Mouse (Mus musculus) embryonic facial prominence, embryonic 11.5 days (tissue): ENCODE results near the gene Tyrobp. TPM values are rescaled to one million over a fixed set of nuclear protein-coding genes. Genes with fewer than 3 reads are reported as not detected.

Experiments used
- ATAC-seq: fragments of 200-750 bp; cut with Nextera tagmentation; replicated peaks from 2 replicates; pipeline ENCODE4 v1.8.0; 2017; ENCODE audit warnings: low read depth; ENCODE audit not compliant: insufficient number of reproducible peaks, low FRiP score, low TSS enrichment
- DNase-seq: peaks from one replicate; pipeline ENCODE4 v3.0.0-alpha.2; 2015; ENCODE audit warnings: low spot score
- H3K27ac ChIP-seq: fragments of 300-500 bp; sonication (generic); replicated peaks from 2 replicates; pipeline ENCODE4 v1.5.1; 2014; ENCODE audit warnings: mild to moderate bottlenecking, low read depth, low read length, control low read depth
- H3K27me3 ChIP-seq: fragments of 300-500 bp; sonication (generic); 2 replicates; pipeline ENCODE4 v1.6.1; 2014; ENCODE audit warnings: mild to moderate bottlenecking, low read length, moderate library complexity, mixed read lengths; ENCODE audit not compliant: control insufficient read depth, insufficient read depth
- H3K36me3 ChIP-seq: fragments of 300-500 bp; sonication (generic); replicated peaks from 2 replicates; pipeline ENCODE4 v1.6.1; 2014; ENCODE audit warnings: low read depth, mild to moderate bottlenecking, low read length, moderate library complexity, mixed read lengths; ENCODE audit not compliant: control insufficient read depth, insufficient read depth
- H3K4me1 ChIP-seq: fragments of 300-500 bp; sonication (generic); 2 replicates; pipeline ENCODE4 v1.6.1; 2014; ENCODE audit warnings: low read length, mixed read lengths; ENCODE audit not compliant: control insufficient read depth, insufficient read depth
- H3K4me2 ChIP-seq: fragments of 300-500 bp; sonication (generic); 2 replicates; pipeline ENCODE4 v1.6.1; 2014; ENCODE audit warnings: low read depth, mild to moderate bottlenecking, control low read depth, low read length, moderate library complexity
- H3K4me3 ChIP-seq: fragments of 300-500 bp; sonication (generic); 2 replicates; pipeline ENCODE4 v1.5.1; 2014; ENCODE audit warnings: low read depth, low read length, control low read depth
- H3K9ac ChIP-seq: fragments of 300-500 bp; sonication (generic); replicated peaks from 2 replicates; pipeline ENCODE4 v1.6.1; 2014; ENCODE audit warnings: mild to moderate bottlenecking, control low read depth, low read length
- H3K9me3 ChIP-seq: fragments of 300-500 bp; sonication (generic); replicated peaks from 2 replicates; pipeline ENCODE4 v1.6.1; 2016; ENCODE audit warnings: mild to moderate bottlenecking, low read length, inconsistent platforms, mixed read lengths; ENCODE audit not compliant: control insufficient read depth
- WGBS: fragments of 180-500 bp; shearing (Covaris S2); extraction: QIAGEN DNeasy Blood & Tissue Kit; methylation state at CpG from one replicate; pipeline ENCODE4 v1.1.7; 2014; 5-methylcytosine and 5-hydroxymethylcytosine counted together
- polyA plus RNA-seq: library from polyadenylated mRNA; unstranded; fragments of >200 nt; fragmentation: Nextera tagmentation; extraction: Ambion mirVana; gene quantifications from 2 replicates; pipeline ENCODE4 v1.2.1, GENCODE M21; 2014

Tyrobp gene
- polyA plus RNA-seq, 1 experiment from 2014 or later, result 17.9 TPM

DNA sequence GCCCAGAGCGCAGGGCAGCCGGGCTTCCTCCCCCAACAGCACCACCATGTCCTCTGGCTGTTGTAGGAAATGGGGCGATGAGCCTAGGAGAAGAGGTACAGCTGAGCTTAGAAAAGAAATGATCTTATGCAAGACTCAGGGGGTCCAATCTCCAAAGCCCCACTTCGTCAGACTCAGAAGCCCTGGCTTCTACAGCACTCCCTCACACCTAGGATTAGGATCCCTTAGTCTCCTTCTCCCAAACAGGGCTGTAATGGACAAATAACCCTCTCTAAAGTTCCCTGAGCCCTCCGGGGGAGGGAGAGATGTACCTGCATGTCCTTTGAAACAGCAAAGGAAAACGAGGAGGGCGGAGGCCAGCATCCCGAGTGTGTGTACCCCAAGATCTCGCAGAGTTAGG, 42.9 kb downstream of the Tyrobp start:
- Histone ChIP-seq H3K4me3 (no peak overlapping the region), H3K9ac (no peak overlapping the region), H3K4me1 (no peaks in the 10 kb centered on the region; the same call in 1 of the 2 replicates), H3K4me2 (no peak overlapping the region), H3K9me3 (no peaks in the 10 kb centered on the region), H3K36me3 (no peaks in the 10 kb centered on the region), H3K27ac (no peak overlapping the region), H3K27me3 (peaks cover 86% of the 10 kb centered on the region)
- ATAC-seq, result no peak
- WGBS, result 3% methylated on average over 9 of the region's 9 CpGs
- no peak for DNase-seq

DNA sequence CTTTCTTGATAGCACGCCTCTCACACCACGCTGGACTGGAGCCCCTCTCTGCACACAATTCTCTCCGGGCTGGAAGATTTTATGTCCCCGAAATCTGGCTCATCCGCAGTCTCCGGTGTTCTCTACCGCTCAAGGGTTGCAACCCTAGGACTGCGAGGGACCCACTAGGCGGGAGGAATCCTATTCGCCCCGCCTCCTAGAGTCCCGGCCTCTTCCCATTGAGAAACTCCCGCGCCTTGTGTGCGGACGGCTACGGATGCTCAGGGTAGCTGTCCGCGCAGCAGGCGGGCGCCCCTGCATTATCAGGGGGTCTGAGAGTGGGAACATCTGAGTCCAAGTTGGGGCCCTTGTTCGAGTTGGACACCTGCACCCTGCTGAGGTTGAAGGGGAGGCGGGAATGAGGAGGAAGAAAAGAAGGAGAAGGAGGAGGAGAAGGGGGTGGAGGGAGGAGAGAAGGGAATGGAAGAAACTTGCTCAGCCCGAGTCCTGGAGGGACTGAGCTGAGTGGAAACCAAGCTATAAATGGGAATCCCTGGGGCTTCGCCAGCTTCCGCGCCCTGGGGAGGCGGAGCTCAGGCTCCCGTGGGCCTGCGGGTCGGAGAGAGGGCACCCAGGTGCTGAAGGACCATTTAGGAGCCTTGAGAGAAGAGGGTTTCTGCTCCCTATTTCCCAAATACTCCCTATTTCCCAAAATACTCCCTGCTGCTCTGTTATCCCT, 43.5 kb downstream of the Tyrobp start:
- peak overlapping the region; percentile 28 for H3K4me2 ChIP-seq
- H3K4me3 ChIP-seq, result no peak overlapping the region
- H3K36me3 ChIP-seq, result no peaks in the 10 kb centered on the region
- peaks cover 86% of the 10 kb centered on the region for H3K27me3 ChIP-seq
- no peaks in the 10 kb centered on the region for H3K9me3 ChIP-seq
- ATAC-seq, result no peak
- 1% methylated on average over 31 of the region's 31 CpGs for WGBS
- no peaks in the 10 kb centered on the region; the same call in 1 of the 2 replicates for H3K4me1 ChIP-seq
- no peak overlapping the region for H3K9ac ChIP-seq
- no peak overlapping the region for H3K27ac ChIP-seq
- no peak for DNase-seq

DNA sequence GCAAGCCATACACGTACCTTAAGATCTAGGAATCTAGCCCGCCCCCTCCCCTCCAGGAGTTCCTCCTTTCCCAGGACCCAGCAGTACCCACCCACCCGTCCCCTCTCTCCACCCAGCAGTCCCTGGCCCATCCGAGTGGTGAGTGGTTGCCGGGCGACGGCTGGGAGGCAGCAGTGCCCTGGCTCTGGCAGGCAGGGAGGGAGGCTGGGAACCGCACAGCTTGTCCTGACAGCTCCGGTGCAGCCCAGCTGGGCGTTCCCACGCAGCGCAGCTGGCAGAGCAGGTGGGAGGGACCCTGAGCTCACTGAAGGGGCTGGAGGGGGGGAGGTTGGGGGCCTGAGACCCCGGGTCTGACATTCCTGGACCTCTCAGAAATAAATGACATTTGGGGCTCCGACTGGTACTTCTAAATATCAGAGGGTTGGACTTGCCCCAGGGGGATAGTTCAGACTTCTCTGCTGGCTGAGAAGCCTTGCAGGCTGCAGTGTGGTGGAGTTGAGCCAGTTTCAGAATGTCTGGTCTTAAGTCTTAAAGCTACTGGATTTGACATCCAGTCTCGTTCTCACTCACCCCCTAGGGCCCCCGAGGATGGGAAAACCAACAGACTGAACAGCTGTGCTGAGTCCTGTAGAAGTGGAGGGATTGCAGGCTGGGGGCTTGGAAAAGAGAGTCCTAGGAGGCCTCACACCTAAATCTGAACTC, 44.2 kb downstream of the Tyrobp start, which contains the start of the genes Kirrel2 and Nphs1:
Gene Kirrel2 (minus strand): TSS at position 62 of the 702 bp plus-strand sequence.
Gene Nphs1 (plus strand): TSS at position 687 of the 702 bp plus-strand sequence.
- H3K4me2 ChIP-seq, result peak within 1 kb of the TSS; percentile 28
- no peaks in the 10 kb centered on the region for H3K9me3 ChIP-seq
- no peak within 1 kb of the TSS for H3K27ac ChIP-seq
- H3K9ac ChIP-seq, result no peak within 1 kb of the TSS
- peak; percentile 40 for DNase-seq
- peaks cover 87% of the 10 kb centered on the region for H3K27me3 ChIP-seq
- H3K36me3 ChIP-seq, result no peaks in the 10 kb centered on the region
- WGBS, result 4% methylated on average over 16 of the region's 16 CpGs
- H3K4me3 ChIP-seq, result no peak within 1 kb of the TSS
- no peaks in the 10 kb centered on the region; the same call in 1 of the 2 replicates for H3K4me1 ChIP-seq
- peak; percentile 83 for ATAC-seq

DNA sequence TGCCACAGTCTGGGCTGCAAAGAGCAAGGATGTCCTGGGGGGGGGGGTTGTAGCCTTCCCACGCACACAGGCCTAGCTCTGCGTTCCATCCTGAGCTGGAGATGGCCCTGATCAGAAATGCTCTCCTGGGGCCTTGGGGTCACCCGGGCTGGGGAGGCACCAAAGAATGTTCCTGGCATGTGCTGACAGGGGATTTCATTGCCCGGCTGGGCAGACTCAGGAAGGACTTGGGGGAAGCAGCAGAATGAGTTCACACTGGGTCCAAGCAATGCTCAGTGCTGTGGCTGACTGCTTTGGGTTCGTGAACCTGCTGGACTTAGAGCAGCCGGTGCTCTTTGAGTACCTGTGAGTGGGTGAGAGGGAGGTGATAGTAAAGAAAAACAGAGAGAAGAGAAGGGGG, 45.9 kb downstream of the Tyrobp start:
- no peak overlapping the region for H3K4me2 ChIP-seq
- H3K27me3 ChIP-seq, result peaks cover 80% of the 10 kb centered on the region
- no peaks in the 10 kb centered on the region for H3K36me3 ChIP-seq
- 27% methylated on average over 6 of the region's 6 CpGs for WGBS
- DNase-seq, result no peak
- H3K9me3 ChIP-seq, result no peaks in the 10 kb centered on the region
- H3K4me1 ChIP-seq, result no peaks in the 10 kb centered on the region; the same call in 1 of the 2 replicates
- no peak for ATAC-seq
- H3K4me3 ChIP-seq, result no peak overlapping the region
- H3K9ac ChIP-seq, result no peak overlapping the region
- no peak overlapping the region for H3K27ac ChIP-seq

DNA sequence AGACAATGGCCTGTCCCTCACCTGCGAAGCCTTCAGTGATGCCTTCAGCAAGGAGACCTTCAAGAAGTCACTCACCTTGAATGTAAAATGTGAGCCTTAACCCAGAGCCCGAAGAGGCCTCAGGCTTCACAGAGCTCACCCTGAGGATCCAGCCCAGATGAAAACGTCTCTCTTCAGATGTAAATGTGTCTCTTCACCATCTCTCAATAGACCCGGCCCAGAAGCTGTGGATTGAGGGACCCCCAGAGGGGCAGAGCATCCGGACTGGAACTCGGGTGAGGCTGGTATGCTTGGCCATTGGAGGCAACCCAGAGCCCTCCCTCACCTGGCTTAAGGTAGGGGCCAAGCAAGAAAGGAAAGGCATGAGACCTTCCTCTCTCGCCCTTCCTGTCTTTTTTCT, 50.0 kb downstream of the Tyrobp start:
- H3K27ac ChIP-seq, result no peak overlapping the region
- H3K9ac ChIP-seq, result no peak overlapping the region
- H3K4me1 ChIP-seq, result peaks cover 4% of the 10 kb centered on the region; the same call in 1 of the 2 replicates
- H3K9me3 ChIP-seq, result no peaks in the 10 kb centered on the region
- no peaks in the 10 kb centered on the region for H3K36me3 ChIP-seq
- H3K4me3 ChIP-seq, result no peak overlapping the region
- no peak overlapping the region for H3K4me2 ChIP-seq
- ATAC-seq, result no peak
- peaks cover 77% of the 10 kb centered on the region for H3K27me3 ChIP-seq
- 26% methylated on average over 7 of the region's 7 CpGs for WGBS
- no peak for DNase-seq

DNA sequence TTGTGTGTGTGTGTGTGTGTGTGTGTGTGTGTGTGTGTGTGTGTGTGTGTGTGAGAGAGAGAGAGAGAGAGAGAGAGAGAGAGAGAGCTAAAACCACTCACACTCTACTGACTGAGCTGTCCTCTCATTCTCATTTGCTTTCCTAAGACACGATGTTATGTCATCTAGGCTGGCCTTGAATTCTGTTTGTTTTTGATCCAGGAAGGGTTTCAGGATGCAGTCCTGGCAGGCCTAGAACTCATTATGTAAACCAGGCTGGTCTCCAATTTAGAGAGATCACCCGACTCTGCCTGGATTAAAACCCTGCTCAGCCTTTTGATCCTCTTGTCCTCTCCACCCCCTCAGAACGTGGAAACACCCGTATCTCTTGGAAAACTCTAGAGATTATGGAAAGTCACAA, 50.4 kb downstream of the Tyrobp start:
- no peak overlapping the region for H3K4me2 ChIP-seq
- no peaks in the 10 kb centered on the region for H3K36me3 ChIP-seq
- 13% methylated on average over 4 of the region's 4 CpGs for WGBS
- H3K27me3 ChIP-seq, result peaks cover 74% of the 10 kb centered on the region
- ATAC-seq (no peak), DNase-seq (no peak)
- H3K9ac ChIP-seq, result no peak overlapping the region
- H3K9me3 ChIP-seq, result no peaks in the 10 kb centered on the region
- H3K4me1 ChIP-seq, result peaks cover 4% of the 10 kb centered on the region; the same call in 1 of the 2 replicates
- no peak overlapping the region for H3K4me3 ChIP-seq
- H3K27ac ChIP-seq, result no peak overlapping the region

DNA sequence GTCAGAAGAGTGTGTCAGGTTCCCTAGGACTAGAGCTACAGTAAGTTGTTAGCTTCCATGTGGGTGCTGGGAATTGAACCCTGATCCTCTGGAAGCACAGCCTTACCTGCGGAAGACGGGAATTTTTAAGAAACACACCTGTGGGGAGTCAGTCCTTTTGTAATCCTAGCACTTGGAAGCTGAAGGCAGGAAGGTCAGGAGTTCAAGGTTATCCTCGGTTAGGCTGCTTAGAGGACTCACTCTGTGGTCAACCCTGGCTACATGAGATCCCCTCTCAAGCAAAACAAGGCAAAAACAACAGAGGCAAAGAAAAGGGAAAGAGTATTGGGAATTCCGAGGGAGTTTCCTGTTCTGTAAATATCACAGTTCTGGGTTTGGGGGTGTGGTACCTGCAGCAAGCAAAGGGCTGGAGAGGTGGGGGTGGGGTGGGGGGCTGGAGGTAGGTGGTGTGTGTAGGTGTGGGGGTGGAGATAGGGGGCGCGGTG, 51.3 kb downstream of the Tyrobp start:
- Histone ChIP-seq H3K4me3 (no peak overlapping the region), H3K4me1 (peaks cover 4% of the 10 kb centered on the region; the same call in 1 of the 2 replicates), H3K36me3 (no peaks in the 10 kb centered on the region), H3K9ac (no peak overlapping the region), H3K27me3 (peaks cover 66% of the 10 kb centered on the region), H3K4me2 (no peak overlapping the region), H3K9me3 (no peaks in the 10 kb centered on the region), H3K27ac (no peak overlapping the region)
- no peak for ATAC-seq
- DNase-seq, result no peak
- WGBS, result 12% methylated on average over 6 of the region's 6 CpGs
